ENCODE assay signal across 9 mouse cellular contexts in genomic region chr4:142060455-142061378, GRCm38 (mm10). TPM values are rescaled to one million over a fixed set of nuclear protein-coding genes. Genes with fewer than 3 reads are reported as not detected.
DNase-seq lines count a peak whose midpoint lies in the region; ATAC-seq and TF ChIP-seq lines count a peak whose summit lies in the region.
"Had no signal": no experiment of that assay in that cellular context is flagged by ENCODE, and none has a peak within 500 bp of the region (broad histone marks: within the 10 kb centered on the region; RNA-seq: fewer than 3 reads in every experiment).

No protein-coding gene starts in this region.

- no peaks in the 10 kb centered on the region for H3K27me3 ChIP-seq in E14TG2a.4 (ENCODE audit: insufficient read depth, low read length)
- no peaks in the 10 kb centered on the region for H3K27me3 ChIP-seq in embryonic facial prominence, embryonic 13.5 days
- no peaks in the 10 kb centered on the region for H3K27me3 ChIP-seq in hindbrain, embryonic 16.5 days (replicated peaks; ENCODE audit: control insufficient read depth, insufficient read depth, low read length)

- H3K9me3 ChIP-seq in E14TG2a.4 (ENCODE audit: low read length) = no peaks in the 10 kb centered on the region
- H3K9me3 ChIP-seq in embryonic facial prominence, embryonic 13.5 days = no peaks in the 10 kb centered on the region
- no peaks in the 10 kb centered on the region for H3K9me3 ChIP-seq in hindbrain, embryonic 16.5 days (ENCODE audit: control insufficient read depth, low read length)

- peaks cover 91% of the 10 kb centered on the region for H3K4me1 ChIP-seq in E14TG2a.4 (replicated peaks; ENCODE audit: low read depth, low read length)
- H3K4me1 ChIP-seq in embryonic facial prominence, embryonic 13.5 days = peaks cover 31% of the 10 kb centered on the region
- H3K4me1 ChIP-seq in hindbrain, embryonic 16.5 days (ENCODE audit: control insufficient read depth, insufficient read depth, low read depth, low read length) = peaks cover 2% of the 10 kb centered on the region

- TF ChIP-seq CTCF in E14TG2a.4 (conservative IDR thresholded peaks at IDR 0.05; ENCODE audit: low read length) = no peak

- peak overlapping the region; percentile 22; the same call in 1 of the 2 replicates for H3K27ac ChIP-seq in embryonic facial prominence, embryonic 13.5 days
- H3K27ac ChIP-seq in hindbrain, embryonic 16.5 days (ENCODE audit: low read depth, low read length) = no peak overlapping the region; the same call in 1 of the 2 replicates

- H3K9ac ChIP-seq in embryonic facial prominence, embryonic 13.5 days = no peak overlapping the region
- H3K9ac ChIP-seq in hindbrain, embryonic 16.5 days (ENCODE audit: low read depth, low read length) = no peak overlapping the region

- H3K4me2 ChIP-seq in embryonic facial prominence, embryonic 13.5 days = no peak overlapping the region
- H3K4me2 ChIP-seq in hindbrain, embryonic 16.5 days (ENCODE audit: low read length) = no peak overlapping the region

- peak; percentile 29 for DNase-seq in adrenal gland, postnatal 14 days
- no peak for DNase-seq in adrenal gland, adult 2 months
- no peak for DNase-seq in spleen, adult 12 weeks (ENCODE audit: low spot score)
- no peak for DNase-seq in urinary bladder, postnatal 36 days (ENCODE audit: low spot score in 2 of 2)
- DNase-seq: lung, postnatal 14 days had no signal

- ATAC-seq in embryonic facial prominence, embryonic 13.5 days (ENCODE audit: insufficient number of reproducible peaks, insufficient read depth, low FRiP score, low TSS enrichment, low read depth) = no peak
- peak; percentile 46; the same call in 1 of the 2 replicates for ATAC-seq in hindbrain, embryonic 16.5 days
- no peak for ATAC-seq in frontal cortex, adult (ENCODE audit: low TSS enrichment)

- H3K36me3 ChIP-seq in E14TG2a.4 (ENCODE audit: insufficient read depth, low read length) = peaks cover 6% of the 10 kb centered on the region
- no peaks in the 10 kb centered on the region for H3K36me3 ChIP-seq in embryonic facial prominence, embryonic 13.5 days
- H3K36me3 ChIP-seq in hindbrain, embryonic 16.5 days (ENCODE audit: control insufficient read depth, insufficient read depth, low read length) = no peaks in the 10 kb centered on the region

- WGBS in embryonic facial prominence, embryonic 13.5 days = 69% methylated on average over 18 of the region's 18 CpGs
- WGBS in hindbrain, embryonic 16.5 days = 62% methylated on average over 18 of the region's 18 CpGs

- peak overlapping the region; percentile 30 for H3K4me3 ChIP-seq in E14TG2a.4 (replicated peaks; ENCODE audit: low read length)
- no peak overlapping the region for H3K4me3 ChIP-seq in embryonic facial prominence, embryonic 13.5 days
- no peak overlapping the region for H3K4me3 ChIP-seq in hindbrain, embryonic 16.5 days (ENCODE audit: low read length)

RNA-seq across cellular contexts. Expression of gene Tmem51, which starts 23.4 kb away (rescaled TPM):
- total RNA-seq in adrenal gland, postnatal 14 days (2021) = 4.9 and 7.6 TPM in 2 replicates
- total RNA-seq in adrenal gland, adult 2 months (2021) = 1 to 10 TPM; 3.5 to 5.3 TPM
- polyA plus RNA-seq in adrenal gland, adult 2 months (2012; rRNA removed) = 9.9 and 10.0 TPM in 2 replicates
- polyA plus RNA-seq in embryonic facial prominence, embryonic 13.5 days (2015; fragmentation: Nextera tagmentation; extraction: Ambion mirVana) = 13.9 and 14.2 TPM in 2 replicates
- 8.2 and 8.6 TPM in 2 replicates for polyA plus RNA-seq in hindbrain, embryonic 16.5 days (2015; fragmentation: Nextera tagmentation; extraction: Ambion mirVana)

RNA-seq across cellular contexts. Expression of gene Fhad1, which starts 45.8 kb away (rescaled TPM):
- total RNA-seq in adrenal gland, postnatal 14 days (2021) = 0.74 and 1.7 TPM in 2 replicates
- under 1 TPM; 0.43 to 0.79 TPM for total RNA-seq in adrenal gland, adult 2 months (2021)
- polyA plus RNA-seq in adrenal gland, adult 2 months (2012; rRNA removed) = 0.13 and 0.16 TPM in 2 replicates
- 0.91 and 1.3 TPM in 2 replicates for polyA plus RNA-seq in embryonic facial prominence, embryonic 13.5 days (2015; fragmentation: Nextera tagmentation; extraction: Ambion mirVana)
- polyA plus RNA-seq in hindbrain, embryonic 16.5 days (2015; fragmentation: Nextera tagmentation; extraction: Ambion mirVana) = 6.3 and 6.5 TPM in 2 replicates
